Mouse (Mus musculus) C2C12 (cell line): ENCODE measurements around the gene Rbm3. TPM values are rescaled to one million over a fixed set of nuclear protein-coding genes. Genes with fewer than 3 reads are reported as not detected.

Experiments
- H3K27me3 ChIP-seq: one replicate; pipeline ENCODE4 v1.6.1; 2011; ENCODE audit not compliant: control insufficient read depth, insufficient read depth, insufficient read length
- H3K36me3 ChIP-seq: one replicate; pipeline ENCODE4 v1.6.1; 2011; ENCODE audit not compliant: control insufficient read depth, insufficient read depth
- H3K4me3 ChIP-seq: one replicate; pipeline ENCODE4 v1.5.1; 2011; ENCODE audit warnings: mild to moderate bottlenecking, control low read depth; ENCODE audit not compliant: poor library complexity, insufficient read depth, severe bottlenecking
- H3K79me2 ChIP-seq: one replicate; pipeline ENCODE4 v1.6.1; 2011; ENCODE audit not compliant: control insufficient read depth, insufficient read depth
- H3K79me3 ChIP-seq: one replicate; pipeline ENCODE4 v1.6.1; 2011; ENCODE audit warnings: low read depth, control low read depth
- H3ac ChIP-seq: one replicate; pipeline ENCODE3; 2011; ENCODE audit warnings: low read depth; ENCODE audit not compliant: control insufficient read depth, insufficient read length
- CEBPB ChIP-seq: IDR thresholded peaks from one replicate; pipeline ENCODE4 v1.6.1; 2011; ENCODE audit warnings: low read depth, mild to moderate bottlenecking, control low read depth, moderate library complexity
- CTCF ChIP-seq: IDR thresholded peaks from one replicate; pipeline ENCODE4 v1.5.1; 2011; ENCODE audit not compliant: control insufficient read depth, insufficient read depth, insufficient read length
- FOSL1 ChIP-seq: IDR thresholded peaks from one replicate; pipeline ENCODE4 v1.8.0; 2011; ENCODE audit warnings: mild to moderate bottlenecking, low read length; ENCODE audit not compliant: poor library complexity, insufficient read depth, severe bottlenecking
- MAX ChIP-seq: IDR thresholded peaks from one replicate; pipeline ENCODE4 v1.6.1; 2011; ENCODE audit warnings: mild to moderate bottlenecking, control low read depth
- MYOD1 ChIP-seq: IDR thresholded peaks from one replicate; pipeline ENCODE4 v1.6.1; 2011; ENCODE audit warnings: low read depth; ENCODE audit not compliant: control insufficient read depth, insufficient read length
- MYOG ChIP-seq: IDR thresholded peaks from one replicate; pipeline ENCODE4 v1.6.1; 2011; ENCODE audit not compliant: control insufficient read depth, insufficient read length; ENCODE audit errors: extremely low read depth
- USF1 ChIP-seq: IDR thresholded peaks from one replicate; pipeline ENCODE4 v1.6.1; 2011; ENCODE audit warnings: low read depth, mild to moderate bottlenecking, control low read depth, moderate library complexity
- polyA plus RNA-seq: library from polyadenylated mRNA; unstranded; fragments of >200 nt; fragmentation: generic; extraction: Trizol; gene quantifications from one replicate; pipeline ENCODE4 v1.2.1, GENCODE M21; 2012; ENCODE audit warnings: missing spikeins

The Rbm3 gene
- polyA plus RNA-seq, 1 experiment = 537 TPM

DNA sequence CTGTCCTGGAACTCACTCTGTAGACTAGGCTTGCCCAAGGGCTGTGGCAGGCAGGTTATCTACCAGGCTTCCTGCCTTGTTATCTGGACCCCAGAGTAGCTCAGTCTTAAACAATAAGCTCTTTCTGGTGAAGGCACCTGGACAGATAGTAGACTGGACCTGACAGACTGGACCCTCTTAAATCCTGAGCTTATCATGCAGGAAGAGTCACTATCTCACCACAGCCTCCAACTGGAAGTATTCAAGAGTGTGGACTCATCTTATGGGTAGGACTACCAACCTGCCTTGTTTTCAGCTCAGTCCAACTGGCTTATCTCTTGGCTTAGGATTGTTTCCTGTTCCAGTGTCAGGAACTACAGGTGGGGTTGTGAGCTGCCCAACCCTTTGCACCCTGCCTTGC, 28.4 kb downstream of the Rbm3 start:
- Histone ChIP-seq H3K79me2 (no peaks in the 10 kb centered on the region), H3K36me3 (no peaks in the 10 kb centered on the region), H3K27me3 (no peaks in the 10 kb centered on the region), H3ac (no peak overlapping the region), H3K4me3 (no peak overlapping the region), H3K79me3 (no peaks in the 10 kb centered on the region)
- no peak for TF ChIP-seq MAX
- TF ChIP-seq USF1 = no peak
- TF ChIP-seq CTCF = no peak
- TF ChIP-seq MYOD1 = no peak

DNA sequence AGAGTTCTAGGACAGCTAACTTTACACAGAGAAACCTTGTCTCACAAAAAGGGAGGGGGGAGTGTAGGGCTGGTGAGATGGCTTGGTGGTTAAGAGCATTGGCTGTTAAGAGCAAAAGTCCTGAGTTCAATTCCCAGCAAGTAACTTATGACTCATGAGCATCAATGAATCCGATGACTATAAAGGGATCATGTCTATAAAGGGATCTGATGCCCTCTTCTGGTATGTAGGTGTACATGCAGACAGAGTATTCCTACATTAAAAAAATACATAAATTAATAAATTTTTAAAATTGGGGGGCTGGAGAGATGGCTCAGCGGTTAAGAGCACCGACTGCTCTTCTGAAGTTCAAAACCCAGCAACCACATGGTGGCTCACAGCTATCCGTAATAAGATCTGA, 30.4 kb downstream of the Rbm3 start:
- Histone ChIP-seq H3K79me2 (no peaks in the 10 kb centered on the region), H3K27me3 (no peaks in the 10 kb centered on the region), H3ac (no peak overlapping the region), H3K36me3 (no peaks in the 10 kb centered on the region), H3K79me3 (no peaks in the 10 kb centered on the region), H3K4me3 (no peak overlapping the region)
- TF ChIP-seq FOSL1 = no peak
- TF ChIP-seq MYOD1 = no peak
- TF ChIP-seq USF1 = no peak
- TF ChIP-seq CTCF = no peak
- no peak for TF ChIP-seq CEBPB
- TF ChIP-seq MAX = no peak
- TF ChIP-seq MYOG = no peak

DNA sequence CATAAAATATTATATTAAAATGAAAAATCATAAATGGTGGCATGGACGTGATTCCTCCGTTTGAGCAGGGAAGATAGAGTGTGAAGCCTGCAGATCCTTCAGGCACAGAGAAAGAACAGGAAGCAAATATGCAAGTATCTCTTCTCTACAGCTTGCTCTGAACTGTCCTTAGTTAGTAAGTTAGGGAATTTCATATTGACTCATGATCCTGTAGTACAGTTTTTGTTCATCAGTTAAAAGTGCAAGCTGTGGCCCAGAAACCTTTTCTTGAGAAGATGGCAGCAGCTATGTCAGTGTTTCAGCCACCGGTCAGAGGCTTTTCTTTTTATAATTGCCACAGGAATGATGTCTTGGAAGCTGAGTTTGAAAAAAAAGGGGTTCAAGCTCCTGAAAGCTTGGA, 40.7 kb downstream of the Rbm3 start:
- H3K27me3 ChIP-seq = no peaks in the 10 kb centered on the region
- H3K36me3 ChIP-seq = no peaks in the 10 kb centered on the region
- H3K79me3 ChIP-seq = no peaks in the 10 kb centered on the region
- no peak overlapping the region for H3K4me3 ChIP-seq
- no peak overlapping the region for H3ac ChIP-seq
- H3K79me2 ChIP-seq = no peaks in the 10 kb centered on the region
- no peak for TF ChIP-seq CTCF
- TF ChIP-seq FOSL1 = no peak
- no peak for TF ChIP-seq MYOD1
- no peak for TF ChIP-seq MAX
- TF ChIP-seq MYOG = no peak
- no peak for TF ChIP-seq CEBPB
- TF ChIP-seq USF1 = no peak

DNA sequence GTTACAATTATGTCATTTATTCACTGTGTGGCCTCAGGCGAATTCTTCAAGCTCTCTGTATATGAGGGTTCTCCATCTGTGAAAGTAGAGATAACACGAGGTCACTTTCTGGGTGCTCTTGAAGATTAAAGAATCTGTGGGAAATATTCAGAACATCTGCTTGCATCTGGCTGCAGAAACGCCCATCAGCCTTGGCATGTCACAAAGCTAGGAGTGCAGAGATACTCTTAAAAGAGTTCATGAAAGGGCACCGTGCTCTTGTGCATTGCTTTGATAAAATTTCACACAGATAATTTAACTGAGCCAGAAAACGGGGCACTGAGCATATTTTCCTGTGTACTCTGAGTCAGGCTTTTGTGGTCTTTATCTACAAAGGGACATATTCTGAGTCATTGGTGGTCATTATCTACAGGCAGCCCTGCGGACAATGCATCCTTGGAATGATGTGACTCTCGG, 43.4 kb downstream of the Rbm3 start:
- TF ChIP-seq USF1 = no peak
- no peak for TF ChIP-seq MAX
- peak; percentile 58 for TF ChIP-seq FOSL1
- no peak for TF ChIP-seq CTCF
- H3K36me3 ChIP-seq = no peaks in the 10 kb centered on the region
- no peaks in the 10 kb centered on the region for H3K79me2 ChIP-seq
- H3ac ChIP-seq = no peak overlapping the region
- no peak overlapping the region for H3K4me3 ChIP-seq
- no peaks in the 10 kb centered on the region for H3K79me3 ChIP-seq
- H3K27me3 ChIP-seq = no peaks in the 10 kb centered on the region

DNA sequence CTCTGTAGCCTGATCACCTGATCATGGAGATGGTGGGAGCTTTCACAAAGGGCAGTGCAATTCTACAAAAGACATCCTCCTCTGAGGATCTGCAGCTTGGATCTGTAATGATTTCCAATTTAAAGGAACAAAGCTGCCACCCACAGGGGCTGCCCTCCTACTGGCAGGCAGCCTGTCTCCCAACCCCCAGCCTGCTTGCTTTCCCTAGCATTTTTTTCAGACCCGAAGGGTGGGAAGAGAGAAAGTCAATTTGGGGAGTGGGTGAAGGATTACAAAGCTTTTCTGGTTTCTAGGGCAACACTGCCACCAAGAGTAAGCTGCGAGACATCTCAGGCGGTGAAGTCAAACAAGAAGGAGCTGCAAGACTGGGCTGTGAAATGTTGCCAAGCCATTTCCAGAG, 44.7 kb downstream of the Rbm3 start:
- Histone ChIP-seq H3K27me3 (no peaks in the 10 kb centered on the region), H3K79me2 (no peaks in the 10 kb centered on the region), H3K36me3 (no peaks in the 10 kb centered on the region), H3ac (no peak overlapping the region), H3K4me3 (no peak overlapping the region), H3K79me3 (no peaks in the 10 kb centered on the region)
- TF ChIP-seq CTCF = no peak
- no peak for TF ChIP-seq CEBPB
- no peak for TF ChIP-seq MYOG
- no peak for TF ChIP-seq MYOD1
- TF ChIP-seq USF1 = no peak
- TF ChIP-seq FOSL1 = no peak
- no peak for TF ChIP-seq MAX

DNA sequence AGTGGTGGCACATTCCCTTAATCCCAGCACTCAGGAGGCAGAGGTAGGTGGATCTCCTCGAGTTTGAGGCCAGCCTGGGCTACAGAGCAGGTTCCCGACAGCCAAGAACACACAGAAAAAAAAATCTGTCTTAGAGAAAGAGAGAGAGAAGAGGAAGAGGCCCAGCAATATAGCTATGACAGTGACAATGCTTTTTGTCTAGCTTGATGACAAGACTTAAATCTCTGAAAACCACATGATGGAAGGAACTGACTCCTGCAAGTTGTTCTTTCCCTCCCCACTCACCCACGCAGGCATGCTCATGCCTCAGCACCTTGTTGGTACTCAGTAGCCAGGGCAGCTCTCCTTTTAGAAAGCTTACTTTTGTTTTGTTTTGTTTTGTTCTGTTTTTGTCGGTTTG, 46.2 kb downstream of the Rbm3 start:
- Histone ChIP-seq H3K36me3 (no peaks in the 10 kb centered on the region), H3K79me3 (no peaks in the 10 kb centered on the region), H3K79me2 (no peaks in the 10 kb centered on the region), H3ac (no peak overlapping the region), H3K27me3 (no peaks in the 10 kb centered on the region), H3K4me3 (no peak overlapping the region)
- TF ChIP-seq FOSL1 (no peak), CTCF (no peak), MYOD1 (no peak), MYOG (no peak), MAX (no peak), CEBPB (no peak), USF1 (no peak)
